Mouse (Mus musculus): ENCODE results near the gene Map3k12.

The Map3k12 gene

GRCm38 (mm10) chr15:102459381-102459780 is 57.5 kb downstream of the Map3k12 start:
- no peak for DNase-seq (ENCODE audit: low spot score)

- DNase-seq (ENCODE audit: low spot score), result peak; percentile 97
Measured at GRCm38 (mm10) chr15:102458904-102459317, 58.0 kb downstream of the Map3k12 start, which contains the start of gene Prr13. Prr13 (plus strand) TSS chr15:102459028.

GRCm38 (mm10) chr15:102458050-102458736 is 58.7 kb downstream of the Map3k12 start:
- DNase-seq (ENCODE audit: low spot score), result no peak

- no peak for DNase-seq (ENCODE audit: low spot score)
Measured at GRCm38 (mm10) chr15:102455993-102456392, 60.9 kb downstream of the Map3k12 start.

GRCm38 (mm10) chr15:102451666-102452430 is 65.0 kb downstream of the Map3k12 start:
- peak; percentile 44 for DNase-seq (ENCODE audit: low spot score)

GRCm38 (mm10) chr15:102450928-102451327 is 65.9 kb downstream of the Map3k12 start:
- peak; percentile 40 for DNase-seq (ENCODE audit: low spot score)

DNA sequence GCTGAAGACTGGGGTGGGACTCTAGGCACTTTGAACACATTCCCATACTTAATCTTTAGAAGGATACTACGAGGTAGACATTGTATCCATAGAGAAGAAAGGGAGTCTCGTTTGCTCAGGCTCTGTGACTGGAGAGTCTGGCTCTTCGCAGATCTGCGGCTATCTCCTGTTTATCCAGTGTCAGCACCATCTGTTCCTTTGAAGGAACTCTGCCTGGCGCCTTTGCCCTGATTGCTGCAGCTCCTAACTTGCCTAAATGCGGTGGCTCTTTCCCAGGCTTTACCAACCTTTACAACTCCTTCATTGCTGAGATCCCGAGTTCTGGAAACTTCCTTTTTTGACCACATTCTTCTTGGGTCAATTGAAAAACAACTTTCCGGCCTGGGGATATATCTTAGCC is 67.5 kb downstream of the Map3k12 start:
- DNase-seq (ENCODE audit: low spot score), result no peak
